Mouse (Mus musculus) myocyte (in vitro differentiated cells): ENCODE data around the gene Tspan9.

Source experiments
- E2F4 ChIP-seq: IDR thresholded peaks from one replicate; pipeline ENCODE4 v1.6.1; 2011; ENCODE audit warnings: mild to moderate bottlenecking, control low read depth, moderate library complexity; ENCODE audit not compliant: insufficient read depth
- MAX ChIP-seq: IDR thresholded peaks from one replicate; pipeline ENCODE4 v1.6.1; 2011; ENCODE audit warnings: low read depth, mild to moderate bottlenecking, control low read depth
- MYOD1 ChIP-seq, 3 experiments: IDR thresholded peaks; one replicate each; pipeline ENCODE4 v1.6.1; 2011; ENCODE audit warnings: control low read depth in 2 of 3, low read depth in 2 of 3, mild to moderate bottlenecking in 2 of 3, moderate library complexity in 1 of 3; ENCODE audit not compliant: insufficient read length in 2 of 3, control insufficient read depth in 1 of 3
- POLR2A ChIP-seq: IDR thresholded peaks from one replicate; pipeline ENCODE4 v1.6.1; 2011; ENCODE audit warnings: low read depth, mild to moderate bottlenecking, control low read depth, moderate library complexity; ENCODE audit not compliant: insufficient read length
- SRF ChIP-seq: IDR thresholded peaks from one replicate; pipeline ENCODE4 v1.6.1; 2011; ENCODE audit warnings: low read depth; ENCODE audit not compliant: control insufficient read depth, insufficient read length
- TCF12 ChIP-seq: IDR thresholded peaks from one replicate; pipeline ENCODE4 v1.6.1; 2011; ENCODE audit warnings: mild to moderate bottlenecking, control low read depth; ENCODE audit not compliant: poor library complexity, insufficient read depth, severe bottlenecking
- USF1 ChIP-seq: IDR thresholded peaks from one replicate; pipeline ENCODE4 v1.6.1; 2011; ENCODE audit warnings: low read depth, mild to moderate bottlenecking, control low read depth, moderate library complexity

DNA sequence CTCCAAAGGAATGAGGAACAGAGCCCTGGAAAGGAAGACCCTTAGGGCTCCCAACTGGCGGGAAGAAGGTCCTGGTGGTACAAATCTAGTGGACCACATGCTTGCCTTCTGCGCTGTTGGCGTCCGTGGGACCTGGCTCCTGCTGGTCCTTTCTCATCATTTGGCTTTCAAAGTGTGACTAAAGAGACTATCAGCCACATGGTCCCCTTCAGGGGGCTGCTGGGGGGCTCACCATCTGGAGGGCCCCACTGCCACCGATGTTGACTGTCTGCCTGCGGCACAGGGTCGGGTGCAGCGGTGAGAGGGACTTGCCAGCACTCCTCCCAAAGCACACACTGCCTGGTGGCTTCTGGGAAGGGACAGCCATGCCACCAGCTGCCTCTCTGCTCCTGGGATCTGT lies 150.4 kb downstream of the Tspan9 start:
- TF ChIP-seq MYOD1 (IDR thresholded peaks at IDR 0.05; ENCODE audit: control insufficient read depth in 1 of 3, insufficient read length in 2 of 3, low read depth in 2 of 3) = no peak
- TF ChIP-seq POLR2A = no peak
- no peak for TF ChIP-seq E2F4
- no peak for TF ChIP-seq USF1
- no peak for TF ChIP-seq MAX
- no peak for TF ChIP-seq SRF
- TF ChIP-seq TCF12 = no peak
